Mouse (Mus musculus): ENCODE results near the gene Mad2l2. TPM values are rescaled to one million over a fixed set of nuclear protein-coding genes. Genes with fewer than 3 reads are reported as not detected.

Gene Mad2l2
- polyA plus RNA-seq, 1 experiment = 35.6 TPM

DNA sequence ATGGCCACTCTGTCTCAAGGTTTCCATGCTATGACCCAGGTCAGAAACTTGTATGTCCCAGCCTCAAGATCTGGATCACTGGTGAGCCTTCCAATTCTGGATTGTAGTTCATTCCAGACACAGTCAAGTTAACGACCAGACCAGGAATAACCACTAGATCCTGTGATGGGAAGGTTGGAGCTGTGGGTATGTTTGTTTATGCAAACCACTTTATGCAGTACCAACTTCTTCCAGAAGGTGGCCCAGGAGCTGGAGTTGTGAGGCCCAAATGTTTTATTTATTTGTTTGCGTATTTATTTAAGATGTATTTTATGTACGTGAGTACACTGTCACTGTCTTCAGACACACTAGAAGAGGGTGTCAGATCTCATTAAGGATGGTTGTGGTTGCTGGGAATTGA, 24.8 kb downstream of the Mad2l2 start:
- Histone ChIP-seq H3K4me1 (peaks cover 59% of the 10 kb centered on the region), H3K4me3 (replicated peaks) (no peak overlapping the region), H3K36me3 (replicated peaks; ENCODE audit: low read length) (peaks cover 60% of the 10 kb centered on the region), H3K9me3 (no peaks in the 10 kb centered on the region), H3K27me3 (replicated peaks) (peaks cover 9% of the 10 kb centered on the region)
- no peak for TF ChIP-seq GATA1 (IDR thresholded peaks at IDR 0.05; ENCODE audit: borderline replicate concordance, low read length)

DNA sequence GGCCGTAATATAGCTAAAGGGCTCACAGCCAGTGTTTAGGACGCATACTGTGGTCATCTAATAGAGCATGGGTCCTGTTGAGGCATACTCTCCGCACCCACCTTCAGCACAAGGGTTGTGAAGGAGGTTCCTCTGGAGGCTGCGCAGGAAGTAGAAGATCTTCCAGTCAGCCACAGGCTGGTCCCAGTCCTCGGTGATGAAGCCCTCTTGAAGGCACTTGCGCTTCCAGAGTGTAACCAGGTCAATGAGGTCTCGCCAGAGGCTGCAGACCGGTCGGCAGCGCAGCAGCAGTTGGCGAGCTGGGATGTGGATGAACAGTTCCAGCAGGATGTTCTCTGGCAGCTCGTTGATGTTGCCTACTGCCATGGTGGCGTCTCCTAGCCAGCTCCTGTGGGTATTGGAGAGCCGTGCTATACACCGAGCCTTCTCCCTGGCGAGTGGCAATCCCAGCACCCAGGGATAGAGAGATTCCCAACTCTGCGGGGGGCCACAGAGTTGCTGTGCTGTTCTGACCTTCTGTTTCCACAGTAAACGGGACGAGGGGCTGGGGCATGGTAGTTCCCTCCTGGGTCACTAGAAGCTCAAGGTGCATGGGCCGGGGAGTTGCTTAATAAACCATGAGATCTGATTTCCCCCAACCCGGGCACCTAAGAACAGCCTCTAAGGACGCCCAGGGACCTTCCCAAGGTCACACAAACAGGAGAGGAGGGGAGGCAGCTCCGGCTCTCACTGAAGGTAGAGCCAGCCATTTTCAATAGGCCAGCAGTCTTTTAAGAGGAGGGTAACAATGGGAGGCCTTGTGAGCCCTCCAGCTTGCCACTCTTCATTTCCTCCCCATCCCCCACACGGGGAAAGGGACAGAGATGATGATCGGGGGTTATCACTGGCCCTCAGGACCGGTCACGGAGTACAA, 28.5 kb downstream of the Mad2l2 start:
- H3K27me3 ChIP-seq (replicated peaks) = peaks cover 33% of the 10 kb centered on the region
- H3K9me3 ChIP-seq = no peaks in the 10 kb centered on the region
- peaks cover 47% of the 10 kb centered on the region for H3K36me3 ChIP-seq (replicated peaks; ENCODE audit: low read length)
- peak overlapping the region; percentile 98 for H3K4me3 ChIP-seq (replicated peaks)
- peaks cover 66% of the 10 kb centered on the region for H3K4me1 ChIP-seq
- no peak for TF ChIP-seq FLI1 (IDR thresholded peaks at IDR 0.05; ENCODE audit: low read length)
- no peak for TF ChIP-seq GATA1 (IDR thresholded peaks at IDR 0.05; ENCODE audit: borderline replicate concordance, low read length)

DNA sequence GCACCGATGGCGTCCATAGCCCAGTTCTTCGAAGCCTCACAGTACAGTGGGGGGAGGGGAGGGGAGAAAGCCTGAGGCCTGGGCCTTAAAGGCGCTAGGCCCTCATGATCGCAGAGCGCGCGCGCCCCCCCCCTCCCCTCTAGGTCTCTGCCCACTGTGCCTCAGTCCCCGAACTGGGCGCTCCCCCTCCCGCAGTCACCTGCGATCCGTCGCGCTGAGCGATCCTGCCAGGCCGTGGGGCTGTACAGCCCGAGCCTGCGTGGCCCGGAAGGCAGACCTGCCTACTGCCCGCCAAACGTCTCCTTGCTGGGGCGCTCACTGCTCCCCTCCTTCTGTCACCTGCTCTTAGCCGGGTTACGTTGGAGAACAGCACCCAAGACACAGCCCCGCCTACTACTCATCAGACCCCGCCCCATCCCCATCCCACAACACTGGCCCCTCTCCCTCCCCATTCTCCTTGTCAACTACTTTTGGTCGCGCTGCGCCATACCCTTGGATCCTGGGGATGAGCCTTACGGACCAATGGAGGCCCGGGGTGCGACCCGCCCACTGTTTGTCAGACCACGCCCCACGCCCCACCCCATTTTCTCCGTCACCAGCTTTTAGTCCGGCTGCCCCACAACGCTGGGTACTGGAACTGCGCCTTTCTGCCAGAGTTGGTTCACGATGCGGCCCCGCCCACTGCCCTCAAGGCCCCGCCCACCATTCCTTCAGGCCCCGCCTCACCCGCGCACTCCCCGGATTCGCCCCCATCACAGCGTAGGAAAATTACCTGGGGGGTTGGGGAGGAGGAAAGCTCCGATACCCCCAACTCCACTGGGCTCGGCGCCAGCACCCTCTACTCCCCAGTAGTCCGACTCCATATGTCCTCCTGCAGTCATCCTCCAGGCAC, 29.6 kb downstream of the Mad2l2 start:
- Histone ChIP-seq H3K4me1 (peaks cover 73% of the 10 kb centered on the region), H3K27me3 (replicated peaks) (peaks cover 44% of the 10 kb centered on the region), H3K9me3 (no peaks in the 10 kb centered on the region), H3K36me3 (replicated peaks; ENCODE audit: low read length) (peaks cover 41% of the 10 kb centered on the region), H3K4me3 (replicated peaks) (peak overlapping the region; percentile 98)
- TF ChIP-seq FLI1 (IDR thresholded peaks at IDR 0.05; ENCODE audit: low read length) = no peak
- no peak for TF ChIP-seq GATA1 (IDR thresholded peaks at IDR 0.05; ENCODE audit: borderline replicate concordance, low read length)

DNA sequence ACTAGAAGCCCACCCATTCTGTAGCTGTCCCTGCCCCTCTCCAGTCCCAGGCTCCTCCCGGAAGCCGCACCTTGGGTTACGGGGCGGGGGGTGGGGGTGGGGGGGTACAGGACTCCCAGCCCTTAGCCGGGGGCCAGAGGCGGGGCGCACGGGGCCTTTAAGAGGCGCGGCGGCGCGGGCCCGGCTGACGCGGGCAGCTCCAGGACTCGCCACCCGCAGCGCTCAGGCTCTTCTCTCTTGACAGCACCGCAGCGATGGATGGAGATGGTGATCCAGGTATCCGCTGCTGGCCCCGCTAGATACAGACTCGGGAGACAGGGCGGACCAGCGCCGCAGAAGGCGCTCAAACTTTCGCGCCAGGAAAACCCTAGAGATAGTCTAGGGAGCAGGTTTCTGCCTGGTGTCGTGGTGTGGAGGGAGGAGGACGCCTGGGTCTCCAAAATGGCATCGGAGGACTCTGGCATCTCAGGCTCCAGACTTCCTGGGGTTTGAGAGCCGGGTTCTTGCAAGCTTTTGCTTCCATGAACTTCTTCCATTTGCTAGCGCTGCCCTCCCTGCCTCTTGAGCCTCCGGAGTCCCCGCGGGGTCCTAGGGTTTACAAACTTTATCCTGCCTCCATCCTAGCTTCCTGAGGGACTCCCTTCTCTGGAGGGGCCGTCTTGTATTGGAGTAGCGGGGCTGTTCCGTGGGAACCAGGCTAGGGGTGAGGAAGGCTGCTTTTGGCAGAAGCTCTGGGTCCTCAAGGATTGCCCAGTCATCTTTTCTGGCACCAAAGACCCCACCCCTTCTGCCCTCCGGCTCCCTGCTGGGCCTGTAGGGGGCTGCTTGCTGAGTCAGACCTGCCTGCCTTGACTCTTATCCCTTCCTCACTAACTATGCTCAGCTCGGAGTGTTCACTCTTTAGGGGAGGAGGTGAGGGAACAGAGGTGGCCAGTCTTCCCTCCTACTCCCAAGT, 30.5 kb downstream of the Mad2l2 start, which contains the start of the genes Fbxo44 and Fbxo2:
TSS of gene Fbxo44 (minus strand) at position 47 of the 955 bp plus-strand sequence.
TSS of gene Fbxo2 (plus strand) at position 186 of the 955 bp plus-strand sequence.
- no peak for TF ChIP-seq FLI1 (IDR thresholded peaks at IDR 0.05; ENCODE audit: low read length)
- no peak for TF ChIP-seq GATA1 (IDR thresholded peaks at IDR 0.05; ENCODE audit: borderline replicate concordance, low read length)
- no peaks in the 10 kb centered on the region for H3K9me3 ChIP-seq
- peaks cover 39% of the 10 kb centered on the region for H3K36me3 ChIP-seq (replicated peaks; ENCODE audit: low read length)
- H3K4me3 ChIP-seq (replicated peaks) = peak within 1 kb of the TSS; percentile 98
- peaks cover 53% of the 10 kb centered on the region for H3K27me3 ChIP-seq (replicated peaks)
- H3K4me1 ChIP-seq = peaks cover 80% of the 10 kb centered on the region

GRCm38 (mm10) chr4:148164002-148164439, 33.8 kb downstream of the Mad2l2 start:
- peak overlapping the region; percentile 89 for H3K4me3 ChIP-seq (replicated peaks)
- peaks cover 21% of the 10 kb centered on the region for H3K36me3 ChIP-seq (replicated peaks; ENCODE audit: low read length)
- TF ChIP-seq FLI1 (IDR thresholded peaks at IDR 0.05; ENCODE audit: low read length) (no peak), GATA1 (IDR thresholded peaks at IDR 0.05; ENCODE audit: borderline replicate concordance, low read length) (no peak)

GRCm38 (mm10) chr4:148164461-148164860, 34.3 kb downstream of the Mad2l2 start:
- Histone ChIP-seq H3K4me3 (replicated peaks) (peak overlapping the region; percentile 89), H3K27me3 (replicated peaks) (peaks cover 55% of the 10 kb centered on the region), H3K4me1 (peaks cover 87% of the 10 kb centered on the region), H3K36me3 (replicated peaks; ENCODE audit: low read length) (peaks cover 21% of the 10 kb centered on the region), H3K9me3 (no peaks in the 10 kb centered on the region)
- TF ChIP-seq GATA1 (IDR thresholded peaks at IDR 0.05; ENCODE audit: borderline replicate concordance, low read length) (no peak), FLI1 (IDR thresholded peaks at IDR 0.05; ENCODE audit: low read length) (no peak)

More at GRCm38 (mm10) chr4:148164002-148164439, 33.8 kb downstream of the Mad2l2 start:
- Histone ChIP-seq H3K4me1 (peaks cover 88% of the 10 kb centered on the region), H3K27me3 (replicated peaks) (peaks cover 55% of the 10 kb centered on the region), H3K9me3 (no peaks in the 10 kb centered on the region)

- Histone ChIP-seq H3K4me1 (peaks cover 92% of the 10 kb centered on the region), H3K9me3 (no peaks in the 10 kb centered on the region), H3K27me3 (replicated peaks) (peaks cover 55% of the 10 kb centered on the region), H3K36me3 (replicated peaks; ENCODE audit: low read length) (peaks cover 21% of the 10 kb centered on the region), H3K4me3 (replicated peaks) (peak overlapping the region; percentile 40)
- TF ChIP-seq FLI1 (IDR thresholded peaks at IDR 0.05; ENCODE audit: low read length) (no peak), GATA1 (IDR thresholded peaks at IDR 0.05; ENCODE audit: borderline replicate concordance, low read length) (no peak)
Measured at GRCm38 (mm10) chr4:148165551-148165950, 35.4 kb downstream of the Mad2l2 start.

- Histone ChIP-seq H3K27me3 (replicated peaks) (peaks cover 54% of the 10 kb centered on the region), H3K4me1 (peaks cover 86% of the 10 kb centered on the region), H3K4me3 (replicated peaks) (no peak overlapping the region), H3K36me3 (replicated peaks; ENCODE audit: low read length) (peaks cover 21% of the 10 kb centered on the region), H3K9me3 (no peaks in the 10 kb centered on the region)
- no peak for TF ChIP-seq FLI1 (IDR thresholded peaks at IDR 0.05; ENCODE audit: low read length)
- TF ChIP-seq GATA1 (IDR thresholded peaks at IDR 0.05; ENCODE audit: borderline replicate concordance, low read length) = no peak
Measured at GRCm38 (mm10) chr4:148166431-148166830, 36.2 kb downstream of the Mad2l2 start.
